Mouse (Mus musculus): ENCODE data around the gene Myo19. TPM values are rescaled to one million over a fixed set of nuclear protein-coding genes. Genes with fewer than 3 reads are reported as not detected.
A peak's percentile ranks its signal among the peaks of the same experiment; 100 is the strongest.

Gene Myo19
- polyA plus RNA-seq, 1 experiment from 2014 or later = 5.7 TPM

DNA sequence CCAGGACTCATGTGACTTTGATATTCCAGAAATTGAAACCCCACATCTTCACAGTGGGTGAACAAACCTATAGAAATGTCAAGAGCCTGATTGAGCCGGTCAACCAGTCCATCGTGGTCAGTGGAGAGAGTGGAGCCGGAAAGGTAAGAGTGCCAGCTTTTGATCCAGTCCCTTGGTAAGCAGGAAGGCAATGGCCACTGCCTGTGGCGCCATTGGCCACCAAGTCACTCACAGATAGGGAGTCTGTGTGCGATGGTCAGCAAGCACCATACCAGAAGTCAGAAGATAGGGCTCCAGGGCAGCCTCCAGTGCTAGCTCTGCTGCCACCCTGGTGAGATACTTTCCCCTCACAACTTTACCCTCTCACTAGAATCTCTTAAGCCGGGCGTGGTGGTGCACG is 8.1 kb downstream of the Myo19 start:
- Histone ChIP-seq H3K4me2 (no peak overlapping the region), H3K36me3 (peaks cover 97% of the 10 kb centered on the region), H3K4me3 (no peak overlapping the region), H3K27ac (replicated peaks) (no peak overlapping the region), H3K9me3 (no peaks in the 10 kb centered on the region), H3K27me3 (replicated peaks) (no peaks in the 10 kb centered on the region), H3K4me1 (no peaks in the 10 kb centered on the region), H3K9ac (no peak overlapping the region)
- ATAC-seq (ENCODE audit: extremely low read depth, insufficient number of reproducible peaks, low FRiP score, low TSS enrichment) = no peak
- 96% methylated on average over 8 of the region's 8 CpGs for WGBS

DNA sequence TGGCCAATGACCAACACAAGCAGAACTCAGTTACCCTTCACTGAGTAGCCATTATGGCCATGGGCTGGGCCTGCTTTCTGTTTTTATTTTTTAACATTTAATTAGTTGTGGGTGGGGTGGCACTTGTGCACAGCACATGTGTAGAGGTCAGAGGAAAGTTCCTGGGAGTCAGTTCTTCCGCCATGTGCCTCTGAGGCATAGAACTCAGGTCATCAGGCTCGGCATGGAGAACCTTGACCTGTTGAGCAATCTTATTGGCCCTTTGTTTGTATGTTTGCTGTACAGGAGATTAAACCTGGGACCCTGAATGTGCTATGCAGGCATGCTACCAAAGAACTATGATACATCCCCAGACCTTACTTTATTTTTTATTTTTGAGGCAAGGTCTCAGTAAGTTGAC is 9.5 kb downstream of the Myo19 start:
- Histone ChIP-seq H3K9me3 (no peaks in the 10 kb centered on the region), H3K9ac (no peak overlapping the region), H3K36me3 (peaks cover 92% of the 10 kb centered on the region), H3K4me3 (no peak overlapping the region), H3K27ac (replicated peaks) (no peak overlapping the region), H3K4me2 (no peak overlapping the region), H3K27me3 (replicated peaks) (no peaks in the 10 kb centered on the region), H3K4me1 (no peaks in the 10 kb centered on the region)
- 94% methylated on average over 2 of the region's 2 CpGs for WGBS
- no peak for ATAC-seq (ENCODE audit: extremely low read depth, insufficient number of reproducible peaks, low FRiP score, low TSS enrichment)

DNA sequence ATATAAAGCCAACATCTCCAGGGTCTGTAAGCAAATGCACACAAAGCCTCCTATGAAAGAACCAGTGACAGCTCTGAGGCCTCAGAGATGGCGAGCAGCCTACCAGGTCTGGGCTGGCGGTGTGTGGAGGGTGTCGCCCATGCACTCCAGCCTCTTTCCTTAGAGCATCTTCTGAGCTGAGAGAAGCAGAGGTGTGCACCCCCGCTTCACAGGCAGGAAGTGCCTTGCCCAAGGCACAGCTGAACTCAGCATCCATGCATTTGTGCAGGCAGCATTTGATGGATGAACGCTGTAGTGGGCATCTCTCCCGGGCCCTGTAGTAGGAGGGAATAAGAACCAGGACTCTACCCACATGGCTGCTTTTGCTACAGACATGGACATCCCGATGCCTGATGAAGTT is 11.8 kb downstream of the Myo19 start:
- H3K4me1 ChIP-seq = no peaks in the 10 kb centered on the region
- H3K4me2 ChIP-seq = no peak overlapping the region
- H3K4me3 ChIP-seq = no peak overlapping the region
- no peak for ATAC-seq (ENCODE audit: extremely low read depth, insufficient number of reproducible peaks, low FRiP score, low TSS enrichment)
- WGBS = 91% methylated on average over 7 of the region's 7 CpGs
- no peak overlapping the region for H3K9ac ChIP-seq
- H3K9me3 ChIP-seq = no peaks in the 10 kb centered on the region
- H3K27ac ChIP-seq (replicated peaks) = no peak overlapping the region
- peaks cover 93% of the 10 kb centered on the region for H3K36me3 ChIP-seq
- no peaks in the 10 kb centered on the region for H3K27me3 ChIP-seq (replicated peaks)

DNA sequence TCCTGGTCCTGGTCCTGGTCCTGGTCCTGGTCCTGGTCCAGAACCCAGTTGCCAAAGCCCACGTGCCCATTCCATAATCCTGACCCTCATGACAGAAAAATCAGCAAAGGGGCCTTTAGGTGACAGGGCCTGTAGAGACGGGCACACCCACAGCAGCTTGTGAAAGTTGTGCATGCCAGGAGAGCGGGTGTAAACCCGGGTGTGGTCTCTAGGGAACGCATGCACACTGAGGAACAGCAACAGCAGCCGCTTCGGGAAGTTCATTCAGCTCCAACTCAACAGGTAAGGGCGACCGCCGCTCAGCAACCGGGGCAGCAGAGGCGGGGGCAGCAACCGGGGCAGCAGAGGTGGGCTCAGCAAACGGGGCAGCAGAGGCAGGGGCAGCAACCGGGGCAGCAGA is 13.2 kb downstream of the Myo19 start:
- H3K9ac ChIP-seq = no peak overlapping the region
- H3K4me1 ChIP-seq = no peaks in the 10 kb centered on the region
- no peaks in the 10 kb centered on the region for H3K9me3 ChIP-seq
- WGBS = 92% methylated on average over 13 of the region's 15 CpGs
- no peaks in the 10 kb centered on the region for H3K27me3 ChIP-seq (replicated peaks)
- peaks cover 93% of the 10 kb centered on the region for H3K36me3 ChIP-seq
- no peak overlapping the region for H3K27ac ChIP-seq (replicated peaks)
- H3K4me3 ChIP-seq = no peak overlapping the region
- no peak overlapping the region for H3K4me2 ChIP-seq
- ATAC-seq (ENCODE audit: extremely low read depth, insufficient number of reproducible peaks, low FRiP score, low TSS enrichment) = no peak

DNA sequence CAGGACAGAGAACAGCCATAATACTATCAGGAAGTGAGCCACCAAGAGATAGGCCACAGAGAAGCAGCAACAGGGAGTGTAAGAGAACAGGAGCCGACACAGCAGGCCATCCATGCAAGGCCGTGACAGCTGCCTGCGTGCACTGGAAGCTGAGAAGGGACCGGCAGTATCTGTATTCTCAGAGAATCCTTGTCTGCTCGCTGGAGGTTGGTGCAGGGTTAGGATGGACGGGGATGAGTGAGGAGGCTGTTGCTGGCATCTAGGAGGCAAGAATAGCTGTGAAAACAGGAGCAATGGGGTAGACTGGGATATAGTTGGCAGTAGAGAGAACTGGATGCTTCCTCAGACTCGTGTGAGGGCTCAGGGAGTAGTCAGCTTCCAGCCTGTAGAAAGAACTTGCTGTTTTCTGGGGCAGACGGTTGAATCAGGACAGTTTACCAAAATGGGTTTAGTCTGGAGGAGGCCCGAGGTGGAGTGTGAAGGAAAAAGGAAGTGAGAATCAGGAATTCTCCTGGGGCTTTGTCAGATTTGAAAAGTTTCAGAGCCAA is 24.7 kb downstream of the Myo19 start:
- Histone ChIP-seq H3K9me3 (no peaks in the 10 kb centered on the region), H3K4me1 (no peaks in the 10 kb centered on the region), H3K4me3 (no peak overlapping the region), H3K36me3 (peaks cover 100% of the 10 kb centered on the region), H3K27ac (replicated peaks) (no peak overlapping the region), H3K4me2 (no peak overlapping the region), H3K9ac (no peak overlapping the region), H3K27me3 (replicated peaks) (no peaks in the 10 kb centered on the region)
- 72% methylated on average over 9 of the region's 9 CpGs for WGBS
- no peak for ATAC-seq (ENCODE audit: extremely low read depth, insufficient number of reproducible peaks, low FRiP score, low TSS enrichment)

DNA sequence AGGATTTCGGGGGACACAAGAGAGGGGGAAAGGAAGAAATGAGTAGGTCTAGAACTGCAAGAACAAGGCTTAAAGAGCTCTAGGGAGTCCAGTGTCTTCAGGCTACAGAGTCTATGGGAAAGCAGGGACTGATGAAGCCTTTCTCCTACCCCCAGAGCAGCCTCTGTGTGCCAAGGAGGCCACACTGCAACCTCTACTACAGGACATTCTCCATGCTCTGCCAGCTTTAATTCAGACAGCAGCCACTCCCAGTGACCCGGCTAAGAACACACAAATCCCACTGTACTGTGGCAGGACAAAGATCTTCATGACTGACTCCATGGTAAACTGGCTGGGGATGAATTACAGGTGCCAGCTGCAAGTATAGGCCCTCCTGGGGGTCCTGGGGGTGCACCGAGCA is 27.1 kb downstream of the Myo19 start:
- Histone ChIP-seq H3K9ac (no peak overlapping the region), H3K4me1 (no peaks in the 10 kb centered on the region), H3K4me3 (no peak overlapping the region), H3K27me3 (replicated peaks) (no peaks in the 10 kb centered on the region), H3K36me3 (peaks cover 99% of the 10 kb centered on the region), H3K4me2 (no peak overlapping the region), H3K9me3 (no peaks in the 10 kb centered on the region), H3K27ac (replicated peaks) (no peak overlapping the region)
- ATAC-seq (ENCODE audit: extremely low read depth, insufficient number of reproducible peaks, low FRiP score, low TSS enrichment) = no peak
- 79% methylated on average over 3 of the region's 3 CpGs for WGBS

DNA sequence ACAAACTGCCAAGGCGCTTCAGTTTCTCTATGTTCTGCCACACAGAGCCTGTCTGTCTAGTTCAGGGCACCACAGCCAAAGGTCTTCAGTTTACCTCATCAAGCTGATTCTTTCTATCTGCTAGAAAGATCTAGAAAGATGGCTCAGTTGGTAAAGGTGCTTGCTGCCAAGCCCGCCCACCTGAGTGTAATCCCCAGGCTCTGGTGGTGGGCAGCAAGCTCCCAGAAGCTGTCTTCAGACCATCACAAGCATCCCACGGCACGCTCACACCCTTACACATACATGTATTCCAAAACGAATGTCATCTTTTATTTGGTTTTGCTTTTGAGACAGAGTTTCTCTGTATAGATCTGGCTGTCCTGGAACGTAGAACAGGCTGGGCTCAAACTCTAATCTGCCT is 28.5 kb downstream of the Myo19 start:
- WGBS = 87% methylated on average over 6 of the region's 6 CpGs
- Histone ChIP-seq H3K9me3 (no peaks in the 10 kb centered on the region), H3K9ac (no peak overlapping the region), H3K36me3 (peaks cover 99% of the 10 kb centered on the region), H3K4me2 (no peak overlapping the region), H3K27ac (replicated peaks) (no peak overlapping the region), H3K4me1 (no peaks in the 10 kb centered on the region), H3K4me3 (no peak overlapping the region), H3K27me3 (replicated peaks) (no peaks in the 10 kb centered on the region)
- no peak for ATAC-seq (ENCODE audit: extremely low read depth, insufficient number of reproducible peaks, low FRiP score, low TSS enrichment)

DNA sequence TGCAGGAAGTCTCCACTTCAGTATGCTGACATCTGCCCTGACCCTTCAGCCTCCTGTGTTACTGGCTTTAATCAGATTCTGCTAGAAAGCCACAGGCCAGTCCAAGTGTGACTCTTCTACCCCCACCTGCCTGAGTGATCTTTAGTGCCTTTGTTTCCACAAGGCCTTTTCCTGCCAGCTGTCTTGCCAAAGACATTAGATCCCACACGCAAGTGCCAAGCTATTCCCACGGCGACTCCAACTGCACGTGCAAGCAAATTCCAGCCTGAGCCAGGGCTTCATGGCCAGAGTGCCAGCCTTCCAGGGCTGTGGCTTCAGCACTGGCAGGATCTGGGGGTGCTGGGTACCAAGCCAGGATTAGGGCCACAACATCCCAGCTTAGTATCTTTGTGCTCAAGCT is 30.5 kb downstream of the Myo19 start:
- no peak for ATAC-seq (ENCODE audit: extremely low read depth, insufficient number of reproducible peaks, low FRiP score, low TSS enrichment)
- H3K4me3 ChIP-seq = no peak overlapping the region
- H3K9me3 ChIP-seq = no peaks in the 10 kb centered on the region
- H3K9ac ChIP-seq = no peak overlapping the region
- H3K4me1 ChIP-seq = peaks cover 10% of the 10 kb centered on the region
- no peak overlapping the region for H3K27ac ChIP-seq (replicated peaks)
- peaks cover 90% of the 10 kb centered on the region for H3K36me3 ChIP-seq
- 87% methylated on average over 4 of the region's 4 CpGs for WGBS
- H3K27me3 ChIP-seq (replicated peaks) = no peaks in the 10 kb centered on the region
- H3K4me2 ChIP-seq = no peak overlapping the region

DNA sequence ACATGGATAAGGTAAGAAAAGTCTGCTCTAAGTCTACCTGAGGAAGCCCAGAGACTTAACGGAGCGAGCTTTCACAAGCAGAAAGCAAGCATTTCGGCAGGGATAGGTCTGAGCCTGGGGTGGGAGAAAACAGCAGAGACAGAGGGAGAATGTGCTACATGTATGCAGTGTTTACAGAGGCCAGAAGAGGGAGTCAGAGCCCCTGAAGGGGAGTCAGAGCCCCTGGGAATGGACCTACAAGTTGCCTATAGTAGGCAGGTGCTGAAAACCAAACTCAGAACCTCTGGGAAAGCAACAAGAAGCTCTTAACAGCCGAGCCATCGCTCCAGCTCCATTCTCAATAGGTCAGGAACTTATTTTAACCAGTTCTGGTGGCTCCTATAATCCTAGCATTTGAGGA is 34.7 kb downstream of the Myo19 start:
- peak overlapping the region; percentile 94; the same call in 1 of the 2 replicates for H3K4me3 ChIP-seq
- H3K27me3 ChIP-seq (replicated peaks) = no peaks in the 10 kb centered on the region
- no peak for ATAC-seq (ENCODE audit: extremely low read depth, insufficient number of reproducible peaks, low FRiP score, low TSS enrichment)
- no peak overlapping the region for H3K9ac ChIP-seq
- H3K4me1 ChIP-seq = peaks cover 20% of the 10 kb centered on the region
- peaks cover 48% of the 10 kb centered on the region for H3K36me3 ChIP-seq
- 0 out of 2 replicates have a peak overlapping the region, but pooled peaks have one; percentile 92 for H3K4me2 ChIP-seq
- no peaks in the 10 kb centered on the region for H3K9me3 ChIP-seq
- H3K27ac ChIP-seq (replicated peaks) = no peak overlapping the region
- WGBS = 75% methylated on average over 5 of the region's 5 CpGs

DNA sequence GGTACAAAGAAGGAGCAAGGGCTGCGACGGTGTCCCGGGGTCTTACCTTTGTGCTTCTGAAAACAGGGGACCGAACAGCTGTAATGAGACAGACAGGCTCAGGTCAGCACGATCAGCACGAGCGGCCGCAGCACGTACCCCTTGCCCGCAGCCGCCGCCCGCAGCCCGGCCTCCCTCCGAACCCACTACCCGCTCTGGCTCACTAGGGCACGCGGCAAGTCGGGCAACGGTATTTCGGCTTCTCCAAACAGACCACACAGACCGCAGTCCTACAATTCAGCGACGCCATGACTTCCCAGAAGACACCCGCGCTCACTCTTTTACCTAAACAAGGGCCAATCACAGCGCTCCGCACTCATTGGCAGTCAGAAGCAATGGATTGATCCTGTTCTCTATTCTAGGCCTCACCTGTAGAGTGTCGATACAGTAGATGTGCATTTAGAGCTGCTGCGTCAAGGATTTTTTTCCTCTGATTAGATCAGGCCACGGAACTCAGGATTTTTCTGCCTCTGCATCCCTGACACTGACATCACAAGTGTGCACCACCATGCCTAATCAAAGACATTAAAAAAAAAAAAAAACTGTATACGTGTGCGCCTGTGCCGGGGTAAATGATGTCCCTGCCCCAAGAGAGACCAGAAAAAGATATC is 36.2 kb downstream of the Myo19 start, which contains the start of gene Znhit3:
Gene Znhit3 (minus strand): TSS at position 314 of the 650 bp plus-strand sequence.
- 3% methylated on average over 34 of the region's 34 CpGs for WGBS
- peak; percentile 73; the same call in 1 of the 2 replicates for ATAC-seq (ENCODE audit: extremely low read depth, insufficient number of reproducible peaks, low FRiP score, low TSS enrichment)

DNA sequence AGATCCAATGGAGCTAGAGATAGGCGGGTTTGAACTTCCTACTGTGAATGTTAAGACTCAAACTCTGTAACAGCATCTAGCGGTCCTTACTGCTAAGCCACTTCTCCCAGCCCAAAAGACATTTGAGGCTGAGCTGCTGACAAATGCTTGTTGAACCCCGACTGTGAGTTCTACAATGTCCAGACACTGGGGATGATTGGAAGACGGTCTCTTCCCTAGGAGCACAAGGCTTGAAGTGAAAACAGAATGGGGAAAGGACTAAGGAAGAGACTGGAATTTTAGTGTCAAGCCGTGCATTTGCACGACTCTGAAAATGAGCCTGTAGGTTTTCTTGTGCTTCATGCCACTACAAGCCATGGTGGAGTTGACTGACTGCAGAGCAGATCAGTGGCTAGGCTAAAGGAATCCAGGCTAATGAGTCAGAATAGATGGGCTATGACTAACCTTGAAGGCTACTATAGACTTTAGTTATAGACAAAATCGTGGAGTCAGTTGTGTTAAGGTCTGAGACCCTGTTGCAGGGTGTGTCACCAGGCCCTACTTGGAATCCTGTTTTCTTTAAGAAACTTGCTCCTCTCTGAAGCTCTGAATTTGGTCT is 36.9 kb downstream of the Myo19 start:
- H3K9me3 ChIP-seq = no peaks in the 10 kb centered on the region
- H3K4me2 ChIP-seq = peak overlapping the region; percentile 92
- peak overlapping the region; percentile 94 for H3K9ac ChIP-seq
- WGBS = 49% methylated on average over 7 of the region's 7 CpGs
- peak overlapping the region; percentile 94 for H3K4me3 ChIP-seq
- H3K27ac ChIP-seq (replicated peaks) = no peak overlapping the region
- peaks cover 20% of the 10 kb centered on the region for H3K4me1 ChIP-seq
- ATAC-seq (ENCODE audit: extremely low read depth, insufficient number of reproducible peaks, low FRiP score, low TSS enrichment) = no peak
- H3K27me3 ChIP-seq (replicated peaks) = no peaks in the 10 kb centered on the region
- peaks cover 28% of the 10 kb centered on the region for H3K36me3 ChIP-seq

More for the DNA sequence above, 36.2 kb downstream of the Myo19 start, which contains the start of gene Znhit3:
- H3K27ac ChIP-seq (replicated peaks) = 0 out of 2 replicates have a peak within 1 kb of the TSS, but pooled peaks have one; percentile 32
- peak within 1 kb of the TSS; percentile 94 for H3K4me3 ChIP-seq
- H3K4me1 ChIP-seq = peaks cover 20% of the 10 kb centered on the region
- no peaks in the 10 kb centered on the region for H3K27me3 ChIP-seq (replicated peaks)
- H3K36me3 ChIP-seq = peaks cover 34% of the 10 kb centered on the region
- H3K9ac ChIP-seq = peak within 1 kb of the TSS; percentile 94
- peak within 1 kb of the TSS; percentile 92 for H3K4me2 ChIP-seq
- no peaks in the 10 kb centered on the region for H3K9me3 ChIP-seq

Data from heart, embryonic 13.5 days (tissue).